Mouse (Mus musculus) kidney, adult 18-20 months (tissue): ENCODE results near the gene Gm49342.
A peak's percentile ranks its signal among the peaks of the same experiment; 100 is the strongest.
"Not testable (repeated sequence)": the region's sequence is repeated elsewhere in the genome, so short reads cannot be mapped to it uniquely, and the experiment has no call there.

ENCODE experiments used
- DNase-seq: peaks from one replicate; pipeline ENCODE4 v3.0.0; 2021

Gene Gm49342

GRCm38 (mm10) chr14:50943932-50944667 is at the start of gene Gm49342:
Gm49342 (plus strand) TSS chr14:50944517.
- DNase-seq, result peak; percentile 97

DNA sequence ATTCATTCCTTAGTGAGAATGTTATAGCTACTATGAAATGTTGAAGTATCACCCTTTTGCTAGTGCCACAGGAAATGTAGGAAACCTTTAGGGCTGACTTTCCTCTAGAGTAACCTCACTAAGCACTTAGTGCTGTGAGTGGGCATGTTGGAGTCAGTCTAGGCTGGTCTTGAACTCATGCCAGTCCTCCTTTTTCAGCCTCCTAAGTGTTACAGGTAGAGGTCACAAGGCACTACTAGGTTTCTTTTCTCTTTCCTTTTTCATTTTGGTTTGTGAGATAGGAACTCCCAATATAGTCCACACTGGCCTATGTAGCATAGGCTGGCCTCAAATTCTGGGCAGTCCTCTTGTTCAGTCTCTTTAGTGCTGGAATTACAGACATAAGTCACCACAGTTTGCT is 48.9 kb upstream of the Gm49342 start:
- no peak for DNase-seq

GRCm38 (mm10) chr14:50895985-50896746 is 48.2 kb upstream of the Gm49342 start:
- DNase-seq, result peak; percentile 42

GRCm38 (mm10) chr14:50896747-50897373 is 47.5 kb upstream of the Gm49342 start:
- no peak for DNase-seq

GRCm38 (mm10) chr14:50897374-50897765 is 46.9 kb upstream of the Gm49342 start, which contains the start of gene Klhl33:
Klhl33 (minus strand) TSS chr14:50897507.
- DNase-seq, result no peak

DNA sequence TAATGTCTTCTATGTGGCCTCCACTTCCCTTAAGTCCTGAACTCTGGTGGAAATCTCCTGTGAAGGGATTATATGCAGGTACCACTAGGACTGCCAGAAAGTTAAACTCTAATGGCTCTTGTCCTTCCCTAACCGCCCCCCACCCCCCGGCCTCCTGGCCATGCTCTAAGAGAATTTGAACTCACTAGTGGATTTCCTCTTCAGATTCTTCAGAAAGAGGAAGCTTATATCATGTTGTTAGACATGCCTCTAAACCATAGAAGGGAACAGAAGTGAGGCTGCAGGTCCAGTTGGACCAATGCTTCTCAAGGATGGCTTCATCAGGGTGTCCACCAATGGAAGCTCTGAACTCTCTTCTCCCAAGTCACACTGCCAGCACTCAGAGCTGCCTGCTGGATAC is 46.3 kb upstream of the Gm49342 start:
- DNase-seq, result not testable (repeated sequence)

- DNase-seq, result peak; percentile 21
These were observed 40.1 kb upstream of the Gm49342 start for GRCm38 (mm10) chr14:50903973-50904827.

- DNase-seq, result no peak
These were observed 39.5 kb upstream of the Gm49342 start for GRCm38 (mm10) chr14:50904828-50905129.

DNA sequence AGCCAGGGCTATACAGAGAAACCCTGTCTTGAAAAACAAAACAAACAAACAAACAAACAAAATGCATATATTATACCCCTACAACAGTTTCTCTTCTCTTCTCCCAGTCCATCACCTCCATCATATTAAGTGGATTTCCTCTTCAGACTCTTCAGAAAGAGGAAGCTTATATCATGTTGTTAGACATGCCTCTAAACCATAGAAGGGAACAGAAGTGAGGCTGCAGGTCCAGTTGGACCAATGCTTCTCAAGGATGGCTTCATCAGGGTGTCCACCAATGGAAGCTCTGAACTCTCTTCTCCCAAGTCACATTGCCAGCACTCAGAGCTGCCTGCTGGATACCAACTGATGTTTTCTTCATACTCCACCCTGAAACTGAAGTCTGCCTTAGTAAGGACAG is 39.0 kb upstream of the Gm49342 start:
- not testable (repeated sequence) for DNase-seq

DNA sequence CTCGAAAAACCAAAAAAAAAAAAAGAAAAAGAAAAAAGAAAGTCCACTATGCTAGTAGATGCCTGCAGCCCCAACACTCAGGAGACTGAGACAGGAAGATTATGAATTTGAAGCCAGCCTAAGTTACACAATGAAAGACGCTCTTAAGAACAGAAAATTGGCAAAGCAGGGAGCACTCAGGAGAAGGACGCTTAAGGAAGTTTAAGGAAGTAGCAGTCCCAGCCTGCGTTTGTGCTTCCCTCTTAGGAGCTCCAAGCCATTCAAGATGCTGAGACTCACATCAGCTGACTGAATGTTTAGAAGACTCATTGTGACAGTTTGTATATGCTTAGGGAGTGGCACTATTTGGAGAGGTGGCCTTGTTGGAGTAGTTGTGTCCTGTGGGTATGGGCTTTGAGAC is 36.2 kb upstream of the Gm49342 start:
- no peak for DNase-seq

GRCm38 (mm10) chr14:50911356-50911755 is 33.0 kb upstream of the Gm49342 start:
- no peak for DNase-seq

- DNase-seq, result not testable (repeated sequence)
These were observed 20.9 kb upstream of the Gm49342 start for GRCm38 (mm10) chr14:50923437-50923836.

DNA sequence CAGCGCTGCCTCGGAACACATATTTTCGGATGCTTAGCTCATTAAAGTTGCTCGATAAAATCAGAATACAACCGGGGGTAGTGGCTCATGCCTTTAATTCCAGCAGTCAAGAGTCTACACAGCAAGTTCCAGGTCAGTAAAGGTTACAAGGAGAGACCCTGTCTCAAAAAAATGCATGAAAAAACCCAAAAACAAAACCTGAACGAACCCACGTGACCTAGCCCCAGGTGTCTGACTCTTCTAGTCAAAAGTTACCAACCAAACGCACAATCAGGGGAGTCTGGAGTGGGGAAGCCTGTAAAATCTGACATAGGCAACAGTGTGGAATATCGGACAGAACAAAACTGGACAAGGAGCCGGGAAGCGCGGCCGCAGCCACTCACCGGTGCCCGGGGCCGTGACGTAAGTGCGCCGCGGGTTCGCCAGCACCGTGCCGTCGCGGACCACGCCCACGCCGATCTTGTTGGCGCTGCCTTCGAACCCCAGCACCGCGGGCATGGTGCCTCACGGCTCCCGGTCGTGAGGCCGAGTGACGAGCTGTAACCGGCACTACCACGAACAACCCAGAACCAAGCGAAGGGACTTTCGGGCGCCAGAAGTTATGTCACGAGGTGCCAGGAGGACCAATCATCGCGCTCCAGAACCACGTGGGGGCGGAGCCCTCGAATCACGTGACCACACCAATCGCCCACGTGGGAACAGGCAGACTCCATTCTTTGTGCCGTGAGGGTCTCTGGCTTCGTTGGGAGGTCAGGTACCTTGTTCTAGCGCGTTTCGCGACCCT is 19.8 kb upstream of the Gm49342 start, which contains the start of the genes Osgep and Apex1:
Osgep (minus strand) TSS at position 613 of the 784 bp plus-strand sequence.
Apex1 (plus strand) TSS at position 688 of the 784 bp plus-strand sequence.
- peak; percentile 98 for DNase-seq

DNA sequence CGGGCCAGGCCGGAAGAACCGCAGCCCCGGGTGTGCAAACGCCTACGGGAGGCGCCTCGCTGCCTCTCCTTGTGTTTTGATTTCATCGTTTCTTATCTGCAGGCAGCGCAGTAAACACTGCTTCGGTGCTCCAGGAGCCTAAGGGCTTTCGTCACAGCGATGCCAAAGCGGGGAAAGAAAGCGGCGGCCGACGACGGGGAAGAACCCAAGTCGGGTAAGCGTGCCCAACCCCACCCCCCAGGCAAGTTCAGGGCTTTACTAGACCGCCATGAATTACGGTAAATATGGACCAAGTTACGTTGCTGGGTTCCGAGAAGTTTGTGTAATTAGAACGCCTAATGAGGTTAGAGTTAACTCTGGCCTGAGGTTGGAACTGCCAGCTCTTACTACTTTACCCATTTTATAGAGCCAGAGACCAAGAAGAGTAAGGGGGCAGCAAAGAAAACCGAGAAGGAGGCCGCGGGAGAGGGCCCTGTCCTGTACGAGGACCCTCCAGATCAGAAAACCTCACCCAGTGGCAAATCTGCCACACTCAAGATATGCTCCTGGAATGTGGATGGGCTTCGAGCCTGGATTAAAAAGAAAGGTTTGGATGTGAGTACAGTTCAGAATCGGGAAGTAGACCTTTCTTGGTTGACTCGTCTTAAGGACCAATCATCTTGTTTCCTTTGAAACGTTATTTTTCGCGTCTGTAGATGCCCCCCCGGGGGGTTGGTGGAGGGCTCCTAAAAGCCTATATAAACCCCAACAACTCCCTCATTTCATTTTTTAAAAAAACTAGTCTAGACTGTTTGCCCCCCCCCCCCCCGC is 19.0 kb upstream of the Gm49342 start:
- DNase-seq, result no peak

DNA sequence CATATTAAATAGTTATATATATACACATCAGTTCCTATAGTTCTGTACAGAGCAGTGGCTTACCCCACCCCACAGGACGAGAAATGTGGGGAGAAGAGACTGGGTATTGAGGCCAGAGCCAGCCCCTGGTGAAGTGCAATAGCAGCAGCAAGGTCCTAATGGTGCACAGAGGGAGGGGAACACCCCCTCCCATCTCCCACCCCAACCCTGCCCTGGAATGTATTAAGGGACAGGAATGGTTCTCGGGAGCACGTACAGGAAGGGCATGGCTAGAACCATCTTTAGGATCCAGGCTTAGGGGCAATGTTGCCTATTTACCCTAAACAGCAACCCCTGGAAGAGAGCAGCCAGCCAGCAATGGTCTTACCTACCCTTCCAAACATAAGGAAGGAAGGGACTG is 17.0 kb upstream of the Gm49342 start:
- DNase-seq, result no peak

DNA sequence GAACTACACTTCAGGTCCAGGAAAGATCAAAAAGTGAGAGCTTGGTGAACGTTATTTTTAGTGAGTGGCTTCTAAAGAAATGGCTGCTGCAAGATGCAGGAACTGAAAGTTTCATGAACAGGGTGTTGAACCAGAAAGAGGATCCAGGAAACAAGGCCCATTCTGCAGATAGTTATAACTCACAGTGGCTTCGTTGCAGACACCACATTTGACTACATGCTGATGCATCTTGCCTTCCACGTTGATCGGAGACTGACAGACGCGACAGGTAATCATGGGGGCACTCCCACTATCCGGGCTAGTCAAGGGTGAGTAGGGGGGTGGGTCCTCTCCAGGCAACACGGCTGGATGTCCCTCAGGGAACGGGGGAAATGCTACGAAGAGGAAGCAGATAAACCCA is 14.4 kb upstream of the Gm49342 start:
- DNase-seq, result no peak

DNA sequence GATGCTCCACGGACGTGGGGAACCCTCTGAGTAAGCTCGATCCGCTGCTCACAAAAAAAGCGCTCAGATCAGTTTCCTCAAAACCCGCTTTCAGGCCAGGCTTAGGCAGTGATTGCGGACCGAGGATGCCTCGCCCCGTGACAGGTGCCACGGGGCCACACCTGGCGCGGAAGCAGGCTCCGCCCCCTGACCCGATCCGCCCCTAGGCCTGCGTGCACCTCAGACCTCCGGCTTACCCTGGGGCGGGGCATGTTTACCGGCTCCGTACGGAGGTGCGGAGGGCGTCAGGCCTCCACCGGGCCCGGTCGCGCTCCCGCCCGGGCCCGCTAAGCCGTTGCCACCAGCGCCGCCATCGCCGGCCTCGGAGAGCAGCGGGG is 14.0 kb upstream of the Gm49342 start:
- DNase-seq, result no peak

GRCm38 (mm10) chr14:50930754-50931492 is 13.4 kb upstream of the Gm49342 start, which contains the start of the genes Pip4p1 and Pnp:
Pip4p1 (minus strand) TSS chr14:50930856.
Pnp (plus strand) TSS chr14:50931082.
- peak; percentile 100 for DNase-seq

GRCm38 (mm10) chr14:50931493-50932020 is 12.8 kb upstream of the Gm49342 start:
- DNase-seq, result no peak

DNA sequence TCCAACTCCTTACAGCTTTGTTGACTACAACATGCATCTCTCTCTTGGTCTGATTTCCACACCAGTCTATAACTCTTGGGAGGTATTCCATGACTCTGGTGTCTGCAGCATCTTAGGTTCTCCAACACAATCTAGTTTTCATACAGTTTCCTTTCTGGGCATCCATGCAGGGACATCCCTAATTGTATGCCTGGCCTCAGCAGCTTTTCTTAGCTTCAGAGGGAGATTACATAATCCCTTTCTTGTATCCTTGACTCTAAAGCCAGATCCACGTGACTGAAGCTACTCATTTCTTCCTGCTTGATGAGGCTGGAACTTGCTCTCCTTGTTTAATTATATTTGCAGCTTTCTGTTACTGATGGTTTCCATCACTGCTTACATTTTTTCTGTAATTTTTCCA is 7.7 kb upstream of the Gm49342 start:
- DNase-seq, result no peak
